Mouse (Mus musculus): ENCODE data around the gene Lysmd2.
"Not testable (repeated sequence)": the region's sequence is repeated elsewhere in the genome, so short reads cannot be mapped to it uniquely, and the experiment has no call there.

The Lysmd2 gene

GRCm38 (mm10) chr9:75626308-75626604 is 715 bp downstream of the Lysmd2 start:
- no peak for DNase-seq (ENCODE audit: low spot score in 2 of 2)

GRCm38 (mm10) chr9:75630823-75631454 is 5.4 kb downstream of the Lysmd2 start:
- no peak for DNase-seq (ENCODE audit: low spot score in 2 of 2)

- no peak for DNase-seq (ENCODE audit: low spot score in 2 of 2)
Measured at GRCm38 (mm10) chr9:75632111-75632510, 6.6 kb downstream of the Lysmd2 start.

GRCm38 (mm10) chr9:75632902-75633301 is 7.4 kb downstream of the Lysmd2 start:
- peak in 1 of 2 experiments; percentile 29 for DNase-seq (ENCODE audit: low spot score in 2 of 2)

GRCm38 (mm10) chr9:75633603-75634002 is 8.1 kb downstream of the Lysmd2 start:
- DNase-seq (ENCODE audit: low spot score in 2 of 2) = no peak

GRCm38 (mm10) chr9:75634226-75634625 is 8.7 kb downstream of the Lysmd2 start:
- no peak for DNase-seq (ENCODE audit: low spot score in 2 of 2)

- peak; percentile 51 to 60 for DNase-seq (ENCODE audit: low spot score in 2 of 2)
Measured at GRCm38 (mm10) chr9:75645405-75645804, 19.9 kb downstream of the Lysmd2 start.

- DNase-seq (ENCODE audit: low spot score in 2 of 2) = no peak
Measured at GRCm38 (mm10) chr9:75653981-75654911, 28.7 kb downstream of the Lysmd2 start.

- DNase-seq (ENCODE audit: low spot score in 2 of 2) = not testable (repeated sequence)
Measured at GRCm38 (mm10) chr9:75656456-75656855, 30.9 kb downstream of the Lysmd2 start.

GRCm38 (mm10) chr9:75660917-75661316 is 35.4 kb downstream of the Lysmd2 start:
- no peak for DNase-seq (ENCODE audit: low spot score in 2 of 2)

GRCm38 (mm10) chr9:75665364-75665763 is 39.8 kb downstream of the Lysmd2 start:
- DNase-seq (ENCODE audit: low spot score in 2 of 2) = no peak

GRCm38 (mm10) chr9:75666612-75667011 is 41.1 kb downstream of the Lysmd2 start:
- no peak for DNase-seq (ENCODE audit: low spot score in 2 of 2)

- no peak for DNase-seq (ENCODE audit: low spot score in 2 of 2)
Measured at GRCm38 (mm10) chr9:75672769-75673168, 47.2 kb downstream of the Lysmd2 start.

GRCm38 (mm10) chr9:75676226-75676625 is 50.7 kb downstream of the Lysmd2 start:
- DNase-seq (ENCODE audit: low spot score in 2 of 2) = no peak

- DNase-seq (ENCODE audit: low spot score in 2 of 2) = no peak
Measured at GRCm38 (mm10) chr9:75678341-75678740, 52.8 kb downstream of the Lysmd2 start.

GRCm38 (mm10) chr9:75679629-75680028 is 54.1 kb downstream of the Lysmd2 start:
- DNase-seq (ENCODE audit: low spot score in 2 of 2) = no peak

- DNase-seq (ENCODE audit: low spot score in 2 of 2) = no peak
Measured at GRCm38 (mm10) chr9:75680606-75681005, 55.1 kb downstream of the Lysmd2 start.

GRCm38 (mm10) chr9:75683426-75684191 is 58.1 kb downstream of the Lysmd2 start, which contains the start of gene Scg3:
Scg3 (minus strand) TSS chr9:75684056.
- peak; percentile 18 to 62 for DNase-seq (ENCODE audit: low spot score in 2 of 2)

GRCm38 (mm10) chr9:75684292-75684691 is 58.8 kb downstream of the Lysmd2 start:
- DNase-seq (ENCODE audit: low spot score in 2 of 2) = no peak

- no peak for DNase-seq (ENCODE audit: low spot score in 2 of 2)
Measured at GRCm38 (mm10) chr9:75684772-75685171, 59.2 kb downstream of the Lysmd2 start.
